Mouse (Mus musculus): ENCODE measurements around the gene Sacs. TPM values are rescaled to one million over a fixed set of nuclear protein-coding genes. Genes with fewer than 3 reads are reported as not detected.
"Not testable (repeated sequence)": the region's sequence is repeated elsewhere in the genome, so short reads cannot be mapped to it uniquely, and the experiment has no call there.

Gene Sacs
- total RNA-seq (2022): 10 to 100 TPM; 48.3 to 59.5 (median 52.5) TPM

DNA sequence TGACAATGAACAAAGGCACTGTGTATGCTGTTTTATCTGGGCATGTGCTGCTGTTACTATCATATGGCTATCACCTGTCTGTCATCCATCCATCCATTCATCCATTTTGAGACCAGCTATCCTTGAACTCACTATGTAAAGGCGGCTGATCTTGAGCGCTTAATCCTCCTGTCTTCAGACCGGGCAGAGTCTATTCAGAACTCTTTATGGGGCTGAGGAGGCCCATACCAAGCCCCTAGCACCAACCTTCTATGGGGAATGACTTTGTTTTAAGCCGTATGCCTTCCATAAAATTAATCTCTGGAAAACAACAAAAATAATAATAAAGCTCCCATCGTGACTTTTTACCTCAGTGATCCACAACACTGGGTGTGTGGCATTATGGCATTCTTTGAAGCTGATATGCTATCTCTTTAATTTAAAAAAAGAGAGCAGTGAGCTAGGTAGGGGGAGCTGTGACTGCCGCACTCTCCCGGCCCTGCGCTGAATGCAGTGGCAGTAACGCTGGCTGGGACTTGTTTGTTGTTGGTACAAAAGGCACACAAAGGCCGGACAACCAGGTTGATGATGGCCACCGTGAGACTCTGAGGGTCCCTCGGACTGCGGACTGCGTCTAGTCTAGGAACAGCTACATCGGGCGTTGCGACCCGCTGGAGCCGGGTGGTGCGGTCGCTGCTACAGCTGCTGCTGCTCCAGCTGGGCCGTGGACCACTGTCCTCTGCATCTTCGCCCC lies at the start of gene Sacs:
TSS of gene Sacs (plus strand) at position 464 of the 733 bp plus-strand sequence.
- DNase-seq (ENCODE audit: low spot score in 2 of 2): peak in 1 of 2 experiments; percentile 46

GRCm38 (mm10) chr14:61090955-61091354 lies 47.3 kb upstream of the Sacs start:
- DNase-seq (ENCODE audit: low spot score in 2 of 2): peak; percentile 45 to 63

- DNase-seq (ENCODE audit: low spot score in 2 of 2): peak in 1 of 2 experiments; percentile 49
Measured at GRCm38 (mm10) chr14:61092073-61092472, 46.2 kb upstream of the Sacs start.

- DNase-seq (ENCODE audit: low spot score in 2 of 2): no peak
Measured at GRCm38 (mm10) chr14:61097974-61098625, 40.2 kb upstream of the Sacs start.

GRCm38 (mm10) chr14:61100736-61101135 lies 37.5 kb upstream of the Sacs start:
- DNase-seq (ENCODE audit: low spot score in 2 of 2): no peak

- DNase-seq (ENCODE audit: low spot score in 2 of 2): no peak
Measured at GRCm38 (mm10) chr14:61106404-61106803, 31.9 kb upstream of the Sacs start.

DNA sequence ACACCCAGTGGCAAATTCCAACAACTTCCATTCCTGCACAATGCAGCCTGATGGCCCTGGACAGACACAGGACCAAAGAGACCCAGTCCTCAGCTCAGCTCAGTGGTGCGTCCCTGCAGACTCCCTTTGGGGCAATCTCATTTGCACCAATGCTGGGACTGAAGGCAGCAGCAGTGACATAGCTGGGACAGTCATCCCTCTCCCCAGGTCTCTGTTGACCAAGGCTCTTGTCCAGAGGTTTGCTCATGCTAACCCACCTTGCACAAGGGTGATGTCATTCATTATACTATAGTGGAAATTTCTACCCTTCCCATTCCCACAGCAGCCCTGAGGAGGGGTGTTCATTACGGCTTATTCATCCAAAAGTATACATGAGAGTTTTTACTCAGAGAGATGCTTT lies 29.6 kb upstream of the Sacs start:
- DNase-seq (ENCODE audit: low spot score in 2 of 2): no peak

GRCm38 (mm10) chr14:61112404-61112803 lies 25.9 kb upstream of the Sacs start:
- DNase-seq (ENCODE audit: low spot score in 2 of 2): peak; percentile 42 to 84

GRCm38 (mm10) chr14:61124755-61125154 lies 13.5 kb upstream of the Sacs start:
- DNase-seq (ENCODE audit: low spot score in 2 of 2): no peak

- DNase-seq (ENCODE audit: low spot score in 2 of 2): no peak
Measured at GRCm38 (mm10) chr14:61125201-61125600, 13.1 kb upstream of the Sacs start.

DNA sequence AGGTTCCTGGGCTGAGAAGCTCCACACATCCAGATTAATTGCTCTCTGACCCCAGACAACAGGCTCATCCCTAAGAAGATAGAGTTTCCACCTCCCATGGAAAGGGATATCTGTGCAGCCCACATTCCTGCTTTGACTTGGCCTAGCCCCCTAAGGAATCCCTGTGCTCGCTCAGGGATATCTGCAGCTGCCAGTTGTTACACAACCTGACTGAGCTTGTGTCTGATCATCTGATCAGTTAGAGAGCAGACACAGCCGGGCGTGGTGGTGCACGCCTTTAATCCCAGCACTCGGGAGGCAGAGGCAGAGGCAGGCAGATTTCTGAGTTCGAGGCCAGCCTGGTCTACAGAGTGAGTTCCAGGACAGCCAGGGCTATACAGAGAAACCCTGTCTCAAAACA lies 10.9 kb upstream of the Sacs start:
- not testable (repeated sequence) for DNase-seq (ENCODE audit: low spot score in 2 of 2)

DNA sequence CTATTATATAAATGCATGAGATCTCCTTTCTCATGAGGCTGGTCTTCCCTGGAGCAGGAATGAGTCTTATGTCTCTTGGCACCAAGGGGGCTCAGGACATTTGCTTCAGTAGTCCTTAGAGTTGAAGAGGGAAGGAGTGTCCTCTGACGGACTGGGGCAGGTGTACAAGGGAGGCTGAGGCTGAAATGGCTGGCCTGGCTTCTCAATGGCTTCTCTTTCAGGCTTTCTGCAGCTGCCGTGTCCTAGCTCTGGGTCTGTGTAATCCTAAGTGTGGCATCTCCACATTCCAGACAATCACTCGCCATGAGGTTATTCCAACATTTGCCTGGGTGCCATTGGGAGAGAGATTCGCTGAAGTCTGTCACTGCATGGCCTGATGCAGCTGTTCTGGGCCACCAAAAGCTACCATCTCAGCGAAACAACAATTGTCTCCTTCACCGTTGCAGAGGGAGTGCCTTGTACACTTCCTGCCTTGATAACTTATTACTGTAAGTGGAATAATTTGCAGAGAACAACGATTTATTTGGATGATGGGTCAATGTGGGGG lies 9.2 kb upstream of the Sacs start:
- no peak for DNase-seq (ENCODE audit: low spot score in 2 of 2)

- no peak for DNase-seq (ENCODE audit: low spot score in 2 of 2)
Measured at GRCm38 (mm10) chr14:61132556-61132955, 5.7 kb upstream of the Sacs start.

- DNase-seq (ENCODE audit: low spot score in 2 of 2): no peak
Measured at GRCm38 (mm10) chr14:61134381-61135030, 3.8 kb upstream of the Sacs start.

DNA sequence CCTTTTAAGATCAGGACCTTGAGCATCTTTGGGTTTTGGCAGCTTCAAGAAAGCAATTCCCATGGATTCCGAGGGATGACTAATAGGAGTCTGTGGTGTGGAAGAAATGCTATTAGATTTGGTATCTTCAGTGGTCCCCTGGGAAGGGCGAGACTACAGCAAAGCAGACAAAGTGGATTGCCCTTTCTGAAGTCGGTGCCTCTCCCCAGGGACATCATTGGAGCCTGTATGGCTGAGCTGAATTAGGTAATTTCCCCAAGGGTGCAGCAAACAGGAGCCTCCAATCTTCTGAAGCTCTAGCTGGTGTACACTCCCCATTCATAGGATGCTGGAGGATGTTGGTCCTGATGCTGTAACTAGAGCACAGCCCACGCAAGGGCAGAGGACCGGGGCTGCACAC lies 847 bp upstream of the Sacs start:
- DNase-seq (ENCODE audit: low spot score in 2 of 2): no peak

DNA sequence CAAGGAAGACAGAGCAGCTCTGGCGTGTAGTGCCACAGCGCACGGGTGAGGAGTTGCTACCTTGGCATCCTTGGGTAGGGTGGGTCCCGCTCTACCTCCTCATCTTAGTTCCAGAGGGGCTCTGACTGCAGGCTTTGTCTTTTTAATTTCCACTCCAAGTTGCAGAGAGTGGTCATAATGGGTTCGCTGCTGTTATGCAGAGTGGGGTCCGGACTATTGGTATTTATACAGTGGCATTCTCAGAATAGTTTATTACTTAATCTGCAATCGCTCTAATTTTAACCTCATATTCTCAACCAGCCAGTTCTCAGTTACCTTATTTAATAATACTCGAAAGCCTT lies 440 bp downstream of the Sacs start:
- DNase-seq (ENCODE audit: low spot score in 2 of 2): no peak

- no peak for DNase-seq (ENCODE audit: low spot score in 2 of 2)
Measured at GRCm38 (mm10) chr14:61143358-61143757, 5.1 kb downstream of the Sacs start.

- DNase-seq (ENCODE audit: low spot score in 2 of 2): no peak
Measured at GRCm38 (mm10) chr14:61143869-61144268, 5.6 kb downstream of the Sacs start.

GRCm38 (mm10) chr14:61150416-61150815 lies 12.2 kb downstream of the Sacs start:
- DNase-seq (ENCODE audit: low spot score in 2 of 2): not testable (repeated sequence)

DNA sequence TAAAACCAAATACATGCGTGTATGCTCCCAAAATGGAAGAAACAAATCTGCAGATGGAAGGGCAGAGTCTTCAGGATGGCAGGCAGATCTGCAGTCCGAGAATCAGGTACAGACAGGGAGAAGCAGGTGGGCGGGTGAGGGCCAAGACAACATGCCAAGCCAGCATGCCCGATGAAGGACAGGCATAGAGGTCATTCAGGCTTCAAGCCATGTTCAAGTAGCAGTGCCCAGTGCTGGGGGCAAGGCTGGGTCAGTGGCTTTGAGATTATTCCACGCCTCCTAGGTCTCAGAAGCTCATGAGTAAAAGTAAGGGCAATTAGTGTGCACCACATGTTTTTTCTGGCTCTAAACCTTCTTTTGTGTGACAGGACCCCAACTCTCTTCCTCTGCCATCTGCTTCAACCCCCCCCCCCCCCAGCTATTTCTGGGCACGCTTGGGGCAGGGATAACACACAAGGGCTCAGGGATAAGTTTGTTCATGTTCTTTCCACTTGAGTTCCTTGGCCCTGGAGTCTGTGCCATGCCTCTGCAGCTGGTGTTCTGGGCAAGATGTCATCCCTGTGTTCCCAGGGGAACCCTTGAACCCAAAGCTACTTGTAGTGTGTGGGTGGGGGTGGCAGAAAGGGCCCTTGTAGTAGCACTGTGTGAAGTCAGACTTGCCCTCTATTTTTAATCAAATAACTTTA lies 16.8 kb downstream of the Sacs start:
- DNase-seq (ENCODE audit: low spot score in 2 of 2): no peak

- DNase-seq (ENCODE audit: low spot score in 2 of 2): no peak
Measured at GRCm38 (mm10) chr14:61155687-61156086, 17.4 kb downstream of the Sacs start.

DNA sequence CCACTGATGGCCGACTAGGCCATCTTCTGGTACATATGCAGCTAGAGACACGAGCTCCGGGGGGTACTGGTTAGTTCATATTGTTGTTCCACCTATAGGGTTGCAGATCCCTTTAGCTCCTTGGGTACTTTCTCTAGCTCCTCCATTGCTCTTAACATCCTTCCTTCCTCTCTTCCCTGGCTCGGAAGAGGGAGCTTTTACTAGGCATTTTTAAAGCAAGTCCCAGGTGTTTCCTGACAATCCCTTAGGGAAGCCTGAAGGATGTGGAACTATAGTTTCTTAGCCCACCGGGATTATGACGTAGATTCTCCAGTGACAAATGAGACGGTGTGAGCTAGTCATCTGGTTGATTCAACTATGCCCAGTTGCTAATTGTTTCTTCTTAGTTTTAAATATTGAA lies 19.2 kb downstream of the Sacs start:
- DNase-seq (ENCODE audit: low spot score in 2 of 2): not testable (repeated sequence)
